Mouse (Mus musculus) MN1 (cell line): ENCODE measurements around the gene Rfx5.
"Not testable (repeated sequence)": the region's sequence is repeated elsewhere in the genome, so short reads cannot be mapped to it uniquely, and the experiment has no call there.

Source experiments
- DNase-seq: peaks from one replicate; pipeline ENCODE4 v3.0.0-alpha.2; 2016; ENCODE audit warnings: low spot score

The Rfx5 gene

DNA sequence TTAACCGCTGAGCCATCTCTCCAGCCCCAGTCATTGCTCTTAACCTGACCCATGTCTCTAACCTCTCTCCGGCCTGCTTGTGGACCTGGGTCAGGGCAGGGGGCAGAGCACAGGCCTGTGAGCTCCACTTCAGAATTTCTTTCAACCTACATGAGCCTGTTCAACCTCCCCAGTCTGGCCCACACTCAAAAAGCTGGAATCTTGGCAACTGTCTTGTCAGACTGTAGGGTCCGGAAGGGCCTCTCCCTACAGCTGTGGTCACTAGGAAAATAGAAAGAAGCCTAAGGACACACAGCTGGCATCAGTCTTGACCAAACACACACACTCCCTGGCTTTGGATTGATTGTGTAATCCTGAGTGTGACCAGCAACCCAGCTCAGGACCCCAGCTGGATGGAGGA is 18.5 kb upstream of the Rfx5 start:
- not testable (repeated sequence) for DNase-seq

DNA sequence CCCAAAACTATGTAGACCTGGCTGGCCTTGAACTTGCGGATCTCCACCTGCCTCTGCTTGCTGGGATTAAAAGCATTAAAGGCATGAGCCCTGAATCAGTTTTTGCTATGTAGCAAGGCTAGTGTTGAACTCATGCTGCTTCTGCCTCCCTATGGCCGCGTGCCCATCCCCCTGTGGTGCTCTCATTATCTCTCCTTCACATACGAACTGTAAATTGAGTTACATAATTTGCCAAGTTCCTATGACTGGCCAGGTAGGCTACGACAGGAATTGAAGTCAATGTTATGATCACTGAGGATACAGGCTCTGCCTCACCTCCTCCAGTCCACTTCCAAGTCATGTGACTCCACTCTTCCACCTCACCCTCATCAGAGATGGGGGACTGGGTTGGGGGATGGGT is 17.7 kb upstream of the Rfx5 start:
- not testable (repeated sequence) for DNase-seq

DNA sequence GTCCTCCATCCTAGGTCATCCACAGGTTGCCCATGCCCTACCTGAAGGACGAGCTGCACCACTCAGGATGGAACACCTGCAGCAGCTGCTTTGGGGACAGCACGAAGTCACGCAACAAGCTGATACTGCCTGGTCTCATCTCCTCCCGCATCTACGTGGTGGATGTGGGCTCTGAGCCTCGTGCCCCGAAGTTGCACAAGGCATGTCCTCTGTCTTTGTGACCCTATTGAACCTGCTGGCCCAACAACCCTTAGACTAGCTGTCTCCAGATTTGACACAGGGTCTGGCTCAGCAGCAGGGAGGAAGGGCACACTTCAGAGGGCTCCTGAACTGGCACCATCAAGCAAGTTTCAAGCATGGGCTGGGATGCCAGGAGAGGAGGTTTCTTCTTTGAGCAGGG is 16.7 kb upstream of the Rfx5 start:
- DNase-seq = not testable (repeated sequence)

DNA sequence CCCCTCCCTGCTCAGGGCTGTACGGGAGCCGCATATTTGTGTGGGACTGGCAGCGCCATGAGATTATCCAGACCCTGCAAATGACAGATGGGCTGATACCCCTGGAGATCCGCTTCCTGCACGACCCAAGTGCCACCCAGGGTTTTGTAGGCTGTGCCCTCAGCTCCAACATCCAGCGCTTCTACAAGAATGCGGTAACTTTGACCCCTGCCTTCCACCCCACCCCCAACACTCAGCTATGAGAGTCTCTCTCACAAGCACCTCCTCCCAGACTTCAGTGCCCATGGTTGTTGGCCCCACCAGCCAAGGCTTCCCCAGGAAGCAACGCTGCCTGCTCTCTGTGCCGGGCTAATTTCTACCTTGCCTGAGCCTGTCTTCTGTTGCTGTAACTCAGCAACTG is 13.8 kb upstream of the Rfx5 start:
- peak; percentile 48 for DNase-seq

DNA sequence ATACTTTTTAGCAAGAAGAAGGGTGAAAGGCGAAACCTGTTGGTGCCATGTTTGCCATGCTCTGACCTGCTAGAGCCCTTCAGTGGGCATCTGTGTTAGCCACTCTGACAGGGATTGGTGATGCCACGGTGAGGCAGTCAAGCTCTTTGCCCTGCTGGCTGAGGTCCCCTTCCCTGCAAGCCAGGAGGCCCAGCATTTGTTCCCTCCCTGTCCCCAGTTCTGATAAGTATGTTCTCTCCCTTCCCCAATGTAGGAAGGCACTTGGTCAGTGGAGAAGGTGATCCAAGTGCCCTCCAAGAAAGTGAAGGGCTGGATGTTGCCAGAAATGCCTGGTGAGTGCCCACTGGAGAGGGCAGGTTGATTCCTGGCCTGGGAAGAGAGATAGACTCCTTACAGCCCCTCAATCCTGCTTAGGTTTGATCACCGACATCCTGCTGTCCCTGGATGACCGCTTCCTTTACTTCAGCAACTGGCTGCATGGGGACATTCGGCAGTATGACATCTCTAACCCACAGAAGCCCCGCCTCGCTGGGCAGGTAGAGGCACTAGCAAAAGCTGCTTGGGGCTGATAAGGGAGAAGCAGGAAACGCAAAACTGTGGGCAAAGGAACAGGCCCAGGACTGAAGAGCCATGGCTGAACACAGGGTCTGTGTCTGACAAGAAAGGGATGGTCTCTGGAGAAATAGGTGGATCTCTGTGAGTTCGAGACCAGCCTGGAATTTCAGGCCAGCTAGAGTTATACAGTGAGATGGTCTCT is 11.5 kb upstream of the Rfx5 start:
- DNase-seq = not testable (repeated sequence)

DNA sequence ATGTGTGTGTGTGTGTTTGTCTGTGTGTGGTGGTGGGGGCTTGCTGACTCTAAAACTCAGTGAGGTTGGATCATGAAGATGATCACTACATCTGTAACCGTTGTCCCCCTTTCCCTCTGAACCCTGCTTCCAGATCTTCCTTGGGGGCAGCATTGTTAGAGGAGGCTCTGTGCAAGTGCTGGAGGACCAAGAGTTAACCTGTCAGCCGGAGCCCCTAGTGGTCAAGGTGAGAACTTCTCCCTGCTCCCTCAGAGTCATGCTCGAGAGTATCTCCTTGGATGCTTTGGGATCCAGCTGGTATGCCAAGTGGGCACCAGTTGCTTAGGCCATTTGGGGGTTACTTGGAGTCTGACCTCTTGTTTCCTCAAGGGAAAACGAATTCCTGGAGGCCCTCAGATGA is 10.2 kb upstream of the Rfx5 start:
- DNase-seq = not testable (repeated sequence)

DNA sequence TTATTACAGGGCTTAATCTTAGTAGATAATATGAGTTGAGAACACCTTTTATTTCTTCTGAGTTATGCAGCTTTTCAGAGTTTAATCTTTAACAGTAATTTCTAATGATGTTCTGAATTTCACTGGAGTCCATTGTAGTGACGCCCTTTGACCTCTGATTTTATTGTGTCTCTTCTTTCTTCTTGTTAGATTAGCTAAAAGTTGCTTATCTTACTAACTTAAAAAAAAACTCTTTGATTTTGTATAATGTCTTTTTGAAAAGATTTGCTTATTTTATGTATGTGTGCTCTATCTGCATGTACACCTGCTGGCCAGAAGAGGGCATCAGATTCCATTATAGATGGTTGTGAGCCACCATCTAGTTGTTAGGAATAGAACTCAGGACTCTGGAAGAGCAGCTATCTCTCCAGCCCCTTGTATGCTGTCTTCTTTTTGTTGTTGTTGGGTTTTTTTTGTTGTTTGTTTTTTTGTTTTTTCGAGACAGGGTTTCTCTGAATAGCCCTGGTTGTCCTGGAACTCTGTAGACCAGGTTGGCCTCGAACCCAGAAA is 5.7 kb upstream of the Rfx5 start:
- DNase-seq = no peak

DNA sequence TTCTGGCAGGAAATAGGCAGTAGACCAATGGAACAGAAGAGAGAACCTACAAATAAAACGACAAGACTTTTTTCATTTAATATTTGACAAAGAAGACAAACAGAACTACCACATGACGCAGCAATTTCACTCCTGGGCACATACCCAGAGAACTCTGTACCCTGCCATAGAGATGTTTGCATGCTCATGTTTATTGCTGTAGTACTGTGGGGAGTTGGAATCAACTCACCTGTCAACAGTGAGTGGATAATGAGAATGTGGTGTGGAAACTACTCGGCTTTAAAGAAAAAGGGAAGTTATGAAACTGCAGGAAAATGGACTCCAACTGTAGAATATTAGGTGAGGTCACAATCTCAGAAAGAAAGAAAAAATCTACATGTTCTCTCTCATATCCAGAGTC is 4.2 kb upstream of the Rfx5 start:
- DNase-seq = no peak

DNA sequence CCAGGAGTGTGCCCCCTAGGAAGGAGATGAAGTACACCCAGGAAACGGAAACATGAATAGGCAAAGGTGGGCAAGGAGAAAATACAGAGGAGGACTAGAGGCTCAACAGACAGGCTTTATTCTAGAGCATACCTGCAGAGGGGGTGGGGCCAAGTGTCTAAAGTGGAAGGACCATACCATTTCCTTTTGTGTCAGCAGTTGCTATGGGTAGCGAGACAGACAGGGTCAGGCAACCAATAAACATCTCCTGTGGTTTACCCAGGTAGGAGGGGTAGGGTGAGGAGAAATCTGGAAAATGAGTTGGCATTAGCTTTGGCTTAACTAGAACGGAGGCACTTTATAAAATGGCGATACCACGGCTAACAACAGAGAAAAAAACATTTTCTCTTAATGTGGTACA is 1.1 kb upstream of the Rfx5 start:
- DNase-seq = no peak

DNA sequence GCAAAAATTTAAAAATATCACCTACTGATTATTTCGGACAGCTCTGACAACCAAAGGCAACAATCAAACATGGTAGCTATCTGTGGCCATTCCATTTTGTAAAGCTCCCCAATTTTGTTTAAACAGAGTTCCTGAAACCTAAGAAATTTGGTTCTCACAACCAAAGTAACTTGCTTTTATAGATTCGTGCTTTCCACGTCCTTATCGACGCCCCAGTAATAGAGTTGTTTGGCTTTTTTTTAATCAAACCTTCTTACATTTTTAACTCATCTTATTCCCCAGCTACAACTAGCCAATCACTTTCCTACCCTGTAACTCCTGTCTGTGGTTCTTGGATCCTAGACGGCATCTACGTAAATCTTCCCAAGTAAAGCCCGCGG is 501 bp upstream of the Rfx5 start:
- no peak for DNase-seq

DNA sequence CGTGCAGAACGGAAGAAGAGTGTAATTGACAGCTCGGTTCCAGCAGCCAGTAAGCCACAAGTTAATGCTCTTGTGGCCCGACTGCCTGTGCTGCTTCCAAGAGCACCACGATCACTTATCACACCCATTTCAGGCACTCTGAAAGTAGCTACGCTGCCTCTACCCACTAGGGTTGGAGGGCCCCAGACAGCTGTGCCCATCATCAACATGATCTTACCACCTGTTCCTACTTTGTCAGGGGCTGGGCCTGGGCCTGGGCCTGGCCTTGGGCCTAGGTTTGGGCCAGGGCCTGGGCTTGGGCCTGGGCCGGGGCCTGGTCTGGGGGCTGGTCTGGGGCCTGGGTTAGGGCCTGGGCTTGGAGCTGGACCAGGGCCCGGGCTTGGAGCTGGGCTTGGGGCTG is 4.4 kb downstream of the Rfx5 start:
- DNase-seq = no peak

DNA sequence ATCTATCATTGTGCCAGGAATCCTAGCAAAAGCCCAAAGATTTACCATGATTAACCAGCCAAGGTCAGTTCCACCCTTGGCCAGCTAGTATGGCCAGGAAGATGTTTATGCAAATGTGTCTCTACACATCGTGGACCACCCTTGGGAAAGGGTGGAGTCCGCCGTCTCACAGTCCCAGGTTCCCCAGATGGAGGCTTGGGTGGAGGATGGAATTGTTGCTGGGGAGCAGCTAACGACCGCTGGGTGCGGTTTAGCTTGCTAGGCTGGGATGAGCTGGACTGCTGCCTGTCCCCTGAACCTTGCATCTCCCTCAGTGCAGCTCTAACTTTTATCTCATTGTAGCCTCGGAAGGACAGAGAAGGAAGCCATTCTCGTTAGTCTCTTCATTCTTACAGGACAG is 6.0 kb downstream of the Rfx5 start:
- DNase-seq = no peak

DNA sequence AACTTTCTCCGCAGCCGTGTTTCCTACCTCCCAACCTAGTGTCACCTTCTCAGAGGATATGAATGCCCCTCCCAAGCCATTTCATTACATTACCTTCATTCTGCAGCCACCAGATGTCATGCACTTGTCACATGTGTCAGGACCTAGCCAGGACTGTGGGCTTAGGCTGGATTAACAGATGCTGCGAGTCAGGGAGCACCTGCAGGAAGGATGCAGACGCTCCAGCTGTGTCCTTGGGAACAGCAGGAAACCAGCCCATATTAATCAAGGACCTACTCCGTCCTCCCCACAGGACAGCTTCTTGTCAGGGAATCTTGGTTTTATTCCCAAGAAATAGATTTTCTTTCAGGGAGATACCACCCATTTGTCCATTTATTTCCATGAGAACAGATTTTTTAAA is 6.4 kb downstream of the Rfx5 start:
- DNase-seq = no peak

DNA sequence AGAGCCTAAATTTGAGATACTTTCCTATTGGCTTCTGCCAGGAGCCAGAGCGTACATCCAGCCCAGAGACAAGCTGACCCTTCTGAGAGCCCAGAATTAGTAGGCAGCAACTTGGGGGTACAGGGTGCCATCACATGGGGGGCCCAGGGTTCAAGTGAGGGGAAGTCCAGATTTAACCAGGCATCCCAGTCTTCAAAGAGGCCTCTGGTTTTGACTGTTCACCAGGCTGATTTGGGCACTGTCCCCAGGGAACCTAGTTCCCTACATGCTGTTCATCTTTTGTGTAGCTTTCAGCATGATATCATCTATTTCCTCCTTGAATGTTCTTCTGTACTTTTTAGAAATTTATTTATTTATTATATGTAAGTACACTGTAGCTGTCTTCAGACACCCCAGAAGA is 11.1 kb downstream of the Rfx5 start:
- DNase-seq = no peak

DNA sequence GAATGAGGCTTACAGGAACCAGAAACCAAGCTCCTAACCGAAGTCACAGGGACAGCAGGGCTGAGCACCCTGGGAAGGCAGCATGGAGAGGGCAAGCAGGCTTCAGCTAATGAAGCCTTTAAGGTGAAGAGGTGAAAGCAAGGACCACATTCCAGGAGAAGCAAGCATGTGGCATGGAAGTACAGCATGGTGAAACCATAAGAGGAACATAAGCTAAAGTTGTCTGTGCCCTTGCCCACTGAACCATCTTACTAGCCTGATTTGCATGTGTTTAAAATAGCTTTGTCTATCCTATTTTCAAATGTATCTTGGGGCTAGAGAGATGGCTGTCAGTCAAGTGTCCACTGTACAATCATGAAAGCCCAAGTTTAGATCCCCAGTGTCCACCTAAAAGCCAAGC is 12.0 kb downstream of the Rfx5 start:
- no peak for DNase-seq

DNA sequence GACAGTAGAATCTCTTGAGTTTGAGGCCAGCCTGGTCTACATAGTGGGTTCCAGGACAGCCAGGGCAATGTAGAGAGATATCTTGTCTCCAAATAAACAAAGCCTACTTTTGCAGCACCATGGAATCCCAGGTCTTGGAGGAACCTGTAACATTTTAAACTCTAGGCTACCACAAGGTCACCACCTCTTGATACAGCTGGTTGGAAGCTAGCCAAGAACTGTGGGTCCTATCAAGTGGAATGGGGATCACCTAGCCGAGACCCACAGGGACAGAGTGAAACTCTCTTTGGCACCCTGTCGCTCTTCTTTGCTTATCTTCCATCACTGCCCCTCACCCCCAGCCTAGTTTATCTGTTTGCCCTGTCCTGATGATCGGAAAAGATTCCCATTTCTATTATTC is 18.7 kb downstream of the Rfx5 start:
- no peak for DNase-seq

DNA sequence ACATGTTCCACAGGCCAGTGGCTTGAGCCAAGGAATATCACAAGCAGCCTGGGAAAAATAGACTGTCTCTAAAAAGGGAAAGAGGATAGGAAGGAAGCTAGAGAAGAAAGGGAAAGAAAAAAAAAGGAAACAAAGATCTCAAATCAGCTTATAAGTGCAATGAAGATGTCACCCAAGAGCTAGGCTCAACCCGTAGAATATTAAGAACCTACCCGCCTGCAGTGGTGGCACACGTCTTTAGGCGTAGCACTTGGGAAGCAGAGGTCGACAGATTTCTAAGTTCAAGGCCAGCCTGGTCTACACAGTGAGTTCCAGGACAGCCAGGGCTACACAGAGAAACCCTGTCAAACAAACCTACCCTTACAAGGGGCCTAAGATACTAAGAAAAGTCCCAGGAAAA is 19.7 kb downstream of the Rfx5 start:
- no peak for DNase-seq

DNA sequence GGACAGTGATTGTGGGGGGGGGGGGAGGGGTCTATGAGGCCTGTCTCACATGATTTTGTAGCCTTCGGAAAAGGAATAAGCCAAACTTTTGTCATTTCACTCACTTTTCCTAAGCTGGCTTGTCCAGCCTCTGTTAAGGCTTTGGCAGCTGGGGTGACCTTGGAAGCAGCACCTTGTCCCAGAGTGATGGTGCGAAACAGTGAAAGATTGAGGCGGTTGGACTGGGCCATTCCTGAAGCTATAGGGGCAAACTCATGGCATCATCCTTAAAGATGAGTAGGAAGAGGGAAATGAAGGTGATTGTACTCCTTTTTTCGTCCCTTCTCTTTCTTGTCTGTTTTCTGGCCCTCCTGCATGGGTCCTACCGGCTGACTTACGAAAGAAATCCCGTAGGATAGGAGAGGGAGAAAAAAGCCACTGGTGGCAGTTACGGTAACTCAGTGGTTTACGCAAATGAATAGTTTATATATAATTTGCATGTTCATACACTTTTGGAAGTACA is 20.2 kb downstream of the Rfx5 start:
- DNase-seq = no peak

DNA sequence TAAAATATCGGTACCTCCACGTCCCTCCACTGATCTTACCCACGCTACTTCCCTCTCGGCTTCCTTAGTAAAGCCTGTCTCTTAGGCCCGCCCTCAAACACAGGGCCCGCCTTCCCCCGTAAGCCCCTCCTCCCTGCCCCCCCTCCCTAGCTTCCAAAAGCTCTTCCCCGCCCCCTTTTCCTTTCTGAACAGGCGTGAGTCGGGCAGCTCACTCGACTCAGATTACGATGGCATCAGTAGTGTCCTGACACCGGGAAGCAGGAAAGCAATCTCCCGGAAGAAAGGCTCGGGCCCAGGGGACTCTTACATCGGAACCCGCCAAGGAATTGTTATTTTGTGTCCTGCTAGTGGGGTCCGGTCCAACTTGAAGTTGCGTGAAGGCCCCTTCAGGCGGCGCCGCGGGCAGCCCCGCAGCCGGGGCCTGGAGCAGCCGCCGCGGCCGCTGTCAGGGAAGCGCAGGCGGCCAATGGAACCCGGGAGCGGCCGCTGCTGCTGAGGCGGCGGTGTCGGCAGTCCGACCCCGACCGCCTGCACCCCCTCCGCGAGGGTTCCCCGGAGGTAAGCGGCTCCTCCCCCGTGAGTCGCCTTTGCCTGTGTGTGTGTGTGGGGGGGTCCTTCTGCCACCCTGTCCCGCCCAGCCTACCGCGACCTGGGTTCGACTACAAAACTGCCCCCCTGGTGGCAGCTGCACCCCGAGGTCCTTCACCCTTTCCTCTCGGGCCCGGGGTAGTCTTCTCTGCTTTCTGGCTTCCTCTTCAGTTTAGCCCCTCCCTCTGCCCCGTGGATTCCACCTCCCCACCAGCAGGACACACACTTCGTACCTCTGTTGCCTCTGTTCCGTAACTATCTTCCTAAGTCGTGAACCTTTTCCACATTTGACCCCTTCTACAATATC is 20.9 kb downstream of the Rfx5 start, which contains the start of gene Pi4kb:
Gene Pi4kb, plus strand, starts transcription at position 204 of the 895 bp plus-strand sequence.
- DNase-seq = peak; percentile 93

DNA sequence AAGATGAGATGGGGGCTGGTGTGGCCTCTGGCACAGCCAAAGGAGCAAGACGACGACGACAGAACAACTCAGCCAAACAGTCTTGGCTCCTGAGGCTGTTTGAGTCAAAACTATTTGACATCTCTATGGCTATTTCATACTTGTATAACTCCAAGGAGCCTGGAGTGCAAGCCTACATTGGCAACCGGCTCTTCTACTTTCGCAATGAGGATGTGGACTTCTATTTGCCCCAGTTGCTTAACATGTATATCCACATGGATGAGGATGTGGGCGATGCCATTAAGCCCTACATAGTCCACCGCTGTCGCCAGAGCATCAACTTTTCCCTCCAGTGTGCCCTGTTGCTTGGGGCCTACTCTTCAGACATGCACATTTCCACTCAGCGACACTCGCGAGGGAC is 30.4 kb downstream of the Rfx5 start:
- no peak for DNase-seq

DNA sequence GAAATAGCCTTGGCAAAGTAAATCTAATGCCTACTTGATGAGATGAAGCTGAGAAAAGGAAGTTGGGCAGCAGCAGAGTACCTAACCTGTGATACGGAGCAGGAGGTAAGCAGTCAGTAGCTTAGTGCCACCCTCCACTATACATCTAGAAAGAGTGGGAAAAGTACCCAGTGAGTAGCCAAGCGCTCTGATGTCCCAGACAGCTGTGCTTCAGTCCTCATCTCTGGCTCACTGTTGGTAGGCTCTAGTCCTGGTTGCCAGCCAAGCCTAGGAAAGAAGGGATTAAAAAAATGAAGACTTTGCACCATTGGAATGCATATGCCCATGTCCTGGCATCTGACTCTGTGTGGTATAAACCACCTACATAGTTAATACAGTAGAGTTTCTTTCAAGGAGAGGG is 31.6 kb downstream of the Rfx5 start:
- DNase-seq = no peak

DNA sequence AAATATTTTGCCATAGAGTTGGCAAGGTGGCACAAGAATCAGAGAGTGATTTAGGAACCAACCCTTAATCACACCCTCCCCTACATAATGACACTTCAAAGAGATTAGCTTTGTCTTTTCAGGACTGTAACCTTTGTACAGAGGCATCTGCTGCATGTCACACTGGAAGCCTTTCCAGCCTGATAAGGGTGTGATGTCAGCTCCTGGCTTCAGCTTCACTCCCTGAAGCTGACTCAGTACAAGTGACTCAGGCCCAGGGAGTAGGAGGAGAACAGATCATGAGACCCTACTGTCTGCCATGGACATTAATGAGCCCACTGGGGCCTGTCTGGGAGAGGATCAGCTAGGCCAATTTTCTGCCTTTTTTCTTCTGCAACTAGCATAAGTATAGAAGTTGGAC is 33.7 kb downstream of the Rfx5 start:
- DNase-seq = peak; percentile 89
